8 mouse cellular contexts compared by ENCODE assay signal in the genomic region with DNA sequence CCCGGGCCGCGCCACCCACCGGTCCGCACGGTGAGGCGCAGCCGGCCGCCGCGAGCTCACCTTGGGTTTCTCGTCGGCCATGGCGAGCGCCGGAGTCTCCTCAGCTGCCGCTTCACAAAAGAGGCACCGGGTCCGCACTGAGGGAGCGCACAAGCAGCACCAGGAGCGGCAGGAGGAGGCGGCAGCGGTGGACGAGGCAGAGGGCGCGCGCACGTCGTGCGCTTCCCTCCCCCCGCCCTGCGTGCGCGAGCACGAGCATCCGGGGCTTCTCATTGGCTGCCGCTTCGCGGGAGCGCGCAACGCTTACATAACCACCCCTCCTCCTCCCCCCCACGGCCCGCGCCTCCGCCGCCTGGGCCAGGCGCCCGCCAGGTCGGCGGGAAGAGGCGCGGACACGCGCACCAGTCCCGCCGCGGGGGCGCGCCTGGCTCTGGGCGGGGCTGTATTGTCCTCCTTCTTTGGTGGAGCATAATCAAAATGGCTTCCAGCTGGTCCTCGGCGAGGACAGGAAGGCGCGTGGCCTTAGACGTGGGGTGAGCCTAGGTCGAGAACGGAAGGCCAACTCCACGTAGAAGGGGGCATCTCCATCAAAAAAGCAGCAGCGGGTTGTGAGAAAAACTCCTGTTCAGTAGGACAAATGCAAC. TPM values are rescaled to one million over a fixed set of nuclear protein-coding genes. Genes with fewer than 3 reads are reported as not detected.
A peak's percentile ranks its signal among the peaks of the same experiment; 100 is the strongest.
DNase-seq lines count a peak whose midpoint lies in the region; ATAC-seq lines count a peak whose summit lies in the region.

A gene (minus strand): TSS at position 239 of the 644 bp plus-strand sequence.

- under 1% methylated on average over 49 of the region's 70 CpGs for WGBS in hindbrain, embryonic 15.5 days

- DNase-seq in T-cell, adult 2 months (ENCODE audit: low spot score): peak; percentile 98
- peak; percentile 99 to 100 for DNase-seq in cerebellum, postnatal 36 days
- peak; percentile 98 for DNase-seq in frontal cortex, postnatal 36 days (ENCODE audit: low spot score in 2 of 2)
- DNase-seq in left cerebral cortex, adult 11 months (ENCODE audit: low spot score): peak; percentile 97
- peak; percentile 99 for DNase-seq in lung, postnatal 4 days
- peak; percentile 98 for DNase-seq in retina, postnatal 7 days (ENCODE audit: low read depth, low spot score)
- peak; percentile 99 for DNase-seq in urinary bladder, adult 2 months (ENCODE audit: low spot score)

- peaks cover 33% of the 10 kb centered on the region for H3K4me1 ChIP-seq in hindbrain, embryonic 15.5 days (replicated peaks)

- H3K27me3 ChIP-seq in hindbrain, embryonic 15.5 days: no peaks in the 10 kb centered on the region

- peak; percentile 90 for ATAC-seq in hindbrain, embryonic 15.5 days (ENCODE audit: low FRiP score, low read depth)

- peak within 1 kb of the TSS; percentile 90 for H3K4me3 ChIP-seq in hindbrain, embryonic 15.5 days

- peak within 1 kb of the TSS; percentile 99 for H3K27ac ChIP-seq in hindbrain, embryonic 15.5 days (replicated peaks)

- H3K36me3 ChIP-seq in hindbrain, embryonic 15.5 days: peaks cover 26% of the 10 kb centered on the region

- peak within 1 kb of the TSS; percentile 81 for H3K4me2 ChIP-seq in hindbrain, embryonic 15.5 days

- H3K9me3 ChIP-seq in hindbrain, embryonic 15.5 days: no peaks in the 10 kb centered on the region

- H3K9ac ChIP-seq in hindbrain, embryonic 15.5 days: peak within 1 kb of the TSS; percentile 87

RNA-seq across cellular contexts. Expression of the gene that starts here (rescaled TPM):
- polyA plus RNA-seq in hindbrain, embryonic 15.5 days (2015; fragmentation: Nextera tagmentation; extraction: Ambion mirVana): 917 and 959 TPM in 2 replicates
- 274 and 303 TPM in 2 replicates for polyA plus RNA-seq in urinary bladder, adult 2 months (2012; rRNA removed)

Comparison
In these comparisons a context has a peak if more than half of its experiments do, and no peak if none do; other contexts are left out.
1. Peak in every context shown above with its lines: DNase-seq, ATAC-seq, H3K4me3 ChIP-seq and H3K27ac ChIP-seq.